Mouse (Mus musculus) stomach, postnatal 0 days (tissue): ENCODE measurements around the gene Arhgap6. TPM values are rescaled to one million over a fixed set of nuclear protein-coding genes. Genes with fewer than 3 reads are reported as not detected.
A peak's percentile ranks its signal among the peaks of the same experiment; 100 is the strongest.

Experiments
- ATAC-seq: fragments of 200-750 bp; cut with Nextera tagmentation; 2 replicates; pipeline ENCODE4 v1.8.0; 2017; ENCODE audit not compliant: low FRiP score, low TSS enrichment
- DNase-seq: peaks from one replicate; pipeline ENCODE4 v3.0.0-alpha.2; 2016; ENCODE audit warnings: low spot score
- H3K27ac ChIP-seq: fragments of 300-500 bp; sonication (generic); replicated peaks from 2 replicates; pipeline ENCODE4 v1.5.1; 2014; ENCODE audit warnings: mild to moderate bottlenecking, control low read depth
- H3K27me3 ChIP-seq: fragments of 300-500 bp; sonication (generic); 2 replicates; pipeline ENCODE4 v1.6.1; 2014; ENCODE audit warnings: low read length; ENCODE audit not compliant: control insufficient read depth, insufficient read depth
- H3K36me3 ChIP-seq: fragments of 300-500 bp; sonication (generic); 2 replicates; pipeline ENCODE4 v1.6.1; 2014; ENCODE audit warnings: low read length, mixed read lengths; ENCODE audit not compliant: control insufficient read depth, insufficient read depth
- H3K4me1 ChIP-seq: fragments of 300-500 bp; sonication (generic); replicated peaks from 2 replicates; pipeline ENCODE4 v1.6.1; 2014; ENCODE audit warnings: antibody characterized with exemption; ENCODE audit not compliant: control insufficient read depth, insufficient read depth
- H3K4me2 ChIP-seq: fragments of 300-500 bp; sonication (generic); replicated peaks from 2 replicates; pipeline ENCODE4 v1.6.1; 2014; ENCODE audit warnings: low read depth, mild to moderate bottlenecking, control low read depth, moderate library complexity
- H3K4me3 ChIP-seq: fragments of 300-500 bp; sonication (generic); 2 replicates; pipeline ENCODE4 v1.5.1; 2014; ENCODE audit warnings: low read depth, low read length, control low read depth
- H3K9ac ChIP-seq: fragments of 300-500 bp; sonication (generic); 2 replicates; pipeline ENCODE4 v1.6.1; 2014; ENCODE audit warnings: mild to moderate bottlenecking, low read length, control low read depth, mixed read lengths
- H3K9me3 ChIP-seq: fragments of 300-500 bp; sonication (generic); 2 replicates; pipeline ENCODE4 v1.6.1; 2016; ENCODE audit warnings: low read length; ENCODE audit not compliant: control insufficient read depth
- CTCF ChIP-seq: IDR thresholded peaks from 2 replicates; pipeline ENCODE4 v1.5.1; 2016; ENCODE audit warnings: antibody characterized with exemption, low read depth, mild to moderate bottlenecking, moderate library complexity
- EP300 ChIP-seq: optimal IDR thresholded peaks from 2 replicates; pipeline ENCODE3; 2016; ENCODE audit warnings: antibody characterized with exemption
- WGBS: fragments of 180-500 bp; shearing (Covaris S2); extraction: QIAGEN DNeasy Blood & Tissue Kit; methylation state at CpG from one replicate; pipeline ENCODE4 v1.1.7; 2014; 5-methylcytosine and 5-hydroxymethylcytosine counted together
- polyA plus RNA-seq: library from polyadenylated mRNA; unstranded; fragments of >200 nt; fragmentation: Nextera tagmentation; extraction: Ambion mirVana; gene quantifications from 2 replicates; pipeline ENCODE4 v1.2.1, GENCODE M21; 2015

Gene Arhgap6
- polyA plus RNA-seq, 1 experiment from 2014 or later = 5.0 TPM

GRCm38 (mm10) chrX:168937941-168938340 lies 143.0 kb downstream of the Arhgap6 start:
- H3K36me3 ChIP-seq = no peaks in the 10 kb centered on the region
- no peak overlapping the region for H3K4me2 ChIP-seq
- H3K9ac ChIP-seq = no peak overlapping the region
- H3K4me3 ChIP-seq = no peak overlapping the region
- H3K27ac ChIP-seq = no peak overlapping the region
- DNase-seq (peak; percentile 27), ATAC-seq (no peak)
- no peaks in the 10 kb centered on the region for H3K4me1 ChIP-seq
- H3K9me3 ChIP-seq = no peaks in the 10 kb centered on the region
- WGBS = 26% methylated on average over 4 of the region's 4 CpGs
- TF ChIP-seq CTCF = peak; percentile 66
- no peak for TF ChIP-seq EP300
- no peaks in the 10 kb centered on the region for H3K27me3 ChIP-seq

GRCm38 (mm10) chrX:168941684-168942083 lies 146.8 kb downstream of the Arhgap6 start:
- TF ChIP-seq CTCF (no peak), EP300 (no peak)
- Histone ChIP-seq H3K9me3 (no peaks in the 10 kb centered on the region), H3K36me3 (no peaks in the 10 kb centered on the region), H3K27ac (no peak overlapping the region), H3K4me1 (no peaks in the 10 kb centered on the region), H3K27me3 (no peaks in the 10 kb centered on the region), H3K4me3 (no peak overlapping the region), H3K9ac (no peak overlapping the region), H3K4me2 (no peak overlapping the region)
- ATAC-seq = no peak
- WGBS = 66% methylated on average over 5 of the region's 5 CpGs
- DNase-seq = no peak

GRCm38 (mm10) chrX:168943217-168943616 lies 148.3 kb downstream of the Arhgap6 start:
- Histone ChIP-seq H3K4me2 (no peak overlapping the region), H3K4me1 (no peaks in the 10 kb centered on the region)
- 64% methylated on average over 4 of the region's 4 CpGs for WGBS

GRCm38 (mm10) chrX:168975444-168975843 lies 180.5 kb downstream of the Arhgap6 start:
- Histone ChIP-seq H3K9ac (no peak overlapping the region), H3K4me1 (no peaks in the 10 kb centered on the region), H3K36me3 (no peaks in the 10 kb centered on the region), H3K27me3 (no peaks in the 10 kb centered on the region), H3K9me3 (no peaks in the 10 kb centered on the region), H3K27ac (no peak overlapping the region), H3K4me2 (no peak overlapping the region), H3K4me3 (no peak overlapping the region)
- DNase-seq (no peak), ATAC-seq (no peak)
- TF ChIP-seq EP300 (no peak), CTCF (no peak)
- WGBS = 27% methylated on average over 1 of the region's 1 CpGs

More at GRCm38 (mm10) chrX:168943217-168943616, 148.3 kb downstream of the Arhgap6 start:
- H3K4me3 ChIP-seq = no peak overlapping the region
- H3K27ac ChIP-seq = no peak overlapping the region
- ATAC-seq = no peak
- H3K9me3 ChIP-seq = no peaks in the 10 kb centered on the region
- H3K9ac ChIP-seq = no peak overlapping the region
- DNase-seq = no peak
- no peaks in the 10 kb centered on the region for H3K27me3 ChIP-seq
- no peaks in the 10 kb centered on the region for H3K36me3 ChIP-seq
- no peak for TF ChIP-seq CTCF
- TF ChIP-seq EP300 = no peak

- WGBS = 58% methylated on average over 3 of the region's 3 CpGs
- no peak for ATAC-seq
- Histone ChIP-seq H3K9me3 (no peaks in the 10 kb centered on the region), H3K4me2 (no peak overlapping the region), H3K4me1 (no peaks in the 10 kb centered on the region), H3K27ac (no peak overlapping the region), H3K27me3 (no peaks in the 10 kb centered on the region), H3K4me3 (no peak overlapping the region), H3K36me3 (no peaks in the 10 kb centered on the region), H3K9ac (no peak overlapping the region)
- no peak for DNase-seq
- TF ChIP-seq EP300 (no peak), CTCF (no peak)
Measured at GRCm38 (mm10) chrX:168977776-168978175, 182.9 kb downstream of the Arhgap6 start.

- H3K4me3 ChIP-seq = no peak overlapping the region
- no peak overlapping the region for H3K27ac ChIP-seq
- DNase-seq (no peak), ATAC-seq (no peak)
- H3K4me1 ChIP-seq = no peaks in the 10 kb centered on the region
- no peak for TF ChIP-seq EP300
- TF ChIP-seq CTCF = no peak
- no peak overlapping the region for H3K4me2 ChIP-seq
- no peaks in the 10 kb centered on the region for H3K36me3 ChIP-seq
- H3K27me3 ChIP-seq = no peaks in the 10 kb centered on the region
- H3K9me3 ChIP-seq = no peaks in the 10 kb centered on the region
- 66% methylated on average over 2 of the region's 2 CpGs for WGBS
- no peak overlapping the region for H3K9ac ChIP-seq
Measured at GRCm38 (mm10) chrX:168980370-168980769, 185.5 kb downstream of the Arhgap6 start.
